Mouse (Mus musculus) embryo, embryonic 11.5 days (tissue): ENCODE results near the gene Smoc2.

ENCODE experiments used
- DNase-seq: peaks from one replicate; pipeline ENCODE4 v3.0.0-alpha.2; 2012; ENCODE audit warnings: low read depth, low spot score

The Smoc2 gene

DNA sequence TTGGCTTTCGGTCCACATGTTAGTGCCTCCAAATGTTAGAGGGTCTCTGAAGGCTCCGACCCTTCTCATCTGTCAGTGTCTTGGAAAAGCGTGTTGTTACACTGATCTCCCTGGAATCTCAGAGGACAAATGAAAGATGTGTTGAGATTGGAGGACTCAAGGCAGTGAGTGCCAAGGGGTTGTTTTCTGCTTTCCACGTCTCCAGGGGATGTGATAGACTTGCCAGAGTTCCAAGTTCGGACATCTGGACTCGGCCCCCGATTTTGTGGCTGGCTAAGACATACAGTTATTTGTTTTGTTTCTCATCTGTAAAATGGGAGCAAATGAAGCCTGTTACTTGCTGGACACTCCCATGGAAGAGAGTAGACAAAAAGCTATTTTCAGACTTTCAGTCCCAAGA lies 2.0 kb upstream of the Smoc2 start:
- DNase-seq = no peak

DNA sequence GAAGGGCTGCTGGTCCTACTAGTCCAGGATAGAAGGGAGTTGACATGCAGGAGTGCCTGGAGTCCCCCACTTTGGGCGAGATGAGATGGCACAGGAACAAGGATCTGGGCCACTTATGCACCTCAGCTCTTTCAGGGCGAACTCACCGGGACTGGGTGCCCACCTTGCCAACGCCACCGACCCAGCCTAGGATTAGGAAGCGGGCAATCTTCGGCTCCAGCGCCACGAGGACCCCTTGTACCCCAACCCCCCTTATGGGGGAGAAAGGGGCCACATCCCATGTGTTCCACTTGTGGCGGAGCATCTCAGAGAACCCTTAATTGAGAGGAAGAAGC lies 627 bp downstream of the Smoc2 start:
- no peak for DNase-seq

DNA sequence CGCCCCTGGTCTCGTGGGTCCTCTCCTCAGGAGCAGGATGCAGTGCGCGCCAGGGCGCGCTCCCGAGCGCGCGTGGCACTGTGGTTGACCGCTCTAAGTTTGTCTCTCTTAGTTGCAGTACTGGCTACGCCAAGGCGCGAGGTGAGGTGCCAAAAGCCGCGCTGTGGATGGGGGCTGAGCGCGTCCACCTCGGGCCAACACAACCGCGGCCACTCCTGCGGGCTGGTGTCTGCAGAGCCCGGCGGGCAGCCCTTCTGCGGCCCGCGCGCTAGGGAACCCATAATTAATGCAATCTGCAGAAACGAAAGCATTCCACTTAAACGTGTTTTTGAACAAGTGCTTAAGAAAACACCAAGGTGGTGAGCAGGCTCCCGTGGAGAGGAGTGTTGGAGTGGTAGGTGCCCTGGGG lies 1.1 kb downstream of the Smoc2 start:
- DNase-seq = no peak

DNA sequence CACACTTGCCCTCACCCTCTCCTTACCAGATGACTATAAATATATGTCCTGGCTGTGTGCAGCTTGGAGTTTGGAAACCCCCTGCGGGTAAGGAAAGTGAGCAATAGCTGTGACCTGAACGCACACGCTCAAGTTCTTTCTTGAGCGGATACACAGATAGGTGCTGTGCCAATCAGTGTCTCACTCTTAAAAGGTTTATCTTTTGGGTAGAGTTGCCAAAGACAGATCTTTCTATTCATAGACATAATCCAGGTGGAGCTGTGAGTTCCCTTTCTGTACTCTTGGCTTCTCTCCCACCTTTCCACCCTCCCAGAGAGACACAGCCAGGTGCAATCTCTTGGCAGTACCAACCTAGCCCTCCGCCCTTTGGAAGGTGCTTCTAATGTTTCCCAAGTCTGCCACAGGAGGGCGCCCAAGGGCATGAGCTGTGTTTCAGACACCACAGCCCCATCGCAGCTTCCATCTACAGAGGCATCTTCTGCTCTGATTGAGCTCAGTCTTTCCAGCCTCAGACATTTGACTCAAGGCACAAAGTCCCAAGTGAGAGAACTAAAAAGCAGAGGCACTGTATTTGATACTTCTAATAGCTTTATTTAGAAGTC lies 8.8 kb downstream of the Smoc2 start:
- peak; percentile 62 for DNase-seq

DNA sequence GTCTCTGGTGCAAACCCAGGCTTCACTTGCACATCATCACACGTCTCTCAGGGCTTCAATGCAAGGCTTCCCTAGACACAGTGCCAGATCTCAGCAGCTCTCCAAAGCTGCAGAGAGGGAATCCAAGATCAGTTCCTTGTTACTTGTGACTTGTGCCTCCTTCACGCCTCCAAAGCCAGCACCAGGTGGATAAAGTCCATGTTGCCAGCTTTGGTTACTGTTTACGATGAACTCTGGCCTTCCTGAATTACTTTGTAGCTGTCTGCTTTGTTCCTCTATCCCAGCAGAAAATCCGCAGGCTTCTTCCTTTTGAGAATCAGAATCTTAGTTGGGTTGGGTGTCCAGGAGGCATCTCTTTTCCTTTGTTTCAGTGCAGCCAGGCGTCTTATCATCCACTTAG lies 14.3 kb downstream of the Smoc2 start:
- no peak for DNase-seq

DNA sequence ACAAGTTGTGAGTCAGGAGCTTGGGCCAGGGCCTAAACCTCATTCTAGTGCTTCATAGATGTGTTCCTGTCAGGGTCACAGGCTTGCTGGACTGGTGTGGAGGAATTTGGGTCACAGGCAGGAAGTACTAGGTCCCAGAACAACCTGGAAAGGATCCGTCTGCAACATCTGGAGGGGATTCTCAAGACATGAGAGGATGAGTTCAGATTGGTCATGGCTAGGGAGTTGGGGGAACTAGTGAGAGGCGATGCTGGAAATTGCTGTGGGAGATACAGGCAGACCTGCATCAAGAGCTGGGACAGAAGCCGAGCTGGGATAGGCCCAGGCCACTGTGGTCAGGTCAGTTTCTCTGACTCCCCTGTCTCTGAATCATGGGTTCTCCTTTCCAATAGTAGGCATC lies 15.8 kb downstream of the Smoc2 start:
- DNase-seq = no peak

DNA sequence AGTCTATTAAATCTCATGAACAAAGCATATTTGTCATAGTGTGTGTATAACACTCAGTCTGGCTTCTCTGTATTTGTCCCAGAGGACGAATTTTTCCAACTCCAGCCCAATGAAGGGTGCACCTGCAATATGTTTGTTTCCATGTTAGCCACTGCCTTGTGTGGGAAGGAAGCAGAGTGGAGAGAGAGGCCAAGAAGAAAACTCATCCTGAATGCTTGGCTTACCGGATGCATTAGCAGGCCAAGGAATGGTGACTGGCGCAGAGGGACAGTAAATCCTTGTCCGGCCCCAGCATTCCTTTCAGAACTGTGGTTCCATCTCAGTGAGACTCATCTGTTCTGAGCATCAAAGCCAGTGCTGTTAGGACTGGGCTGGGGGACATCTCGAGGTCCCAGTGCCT lies 21.1 kb downstream of the Smoc2 start:
- DNase-seq = no peak

DNA sequence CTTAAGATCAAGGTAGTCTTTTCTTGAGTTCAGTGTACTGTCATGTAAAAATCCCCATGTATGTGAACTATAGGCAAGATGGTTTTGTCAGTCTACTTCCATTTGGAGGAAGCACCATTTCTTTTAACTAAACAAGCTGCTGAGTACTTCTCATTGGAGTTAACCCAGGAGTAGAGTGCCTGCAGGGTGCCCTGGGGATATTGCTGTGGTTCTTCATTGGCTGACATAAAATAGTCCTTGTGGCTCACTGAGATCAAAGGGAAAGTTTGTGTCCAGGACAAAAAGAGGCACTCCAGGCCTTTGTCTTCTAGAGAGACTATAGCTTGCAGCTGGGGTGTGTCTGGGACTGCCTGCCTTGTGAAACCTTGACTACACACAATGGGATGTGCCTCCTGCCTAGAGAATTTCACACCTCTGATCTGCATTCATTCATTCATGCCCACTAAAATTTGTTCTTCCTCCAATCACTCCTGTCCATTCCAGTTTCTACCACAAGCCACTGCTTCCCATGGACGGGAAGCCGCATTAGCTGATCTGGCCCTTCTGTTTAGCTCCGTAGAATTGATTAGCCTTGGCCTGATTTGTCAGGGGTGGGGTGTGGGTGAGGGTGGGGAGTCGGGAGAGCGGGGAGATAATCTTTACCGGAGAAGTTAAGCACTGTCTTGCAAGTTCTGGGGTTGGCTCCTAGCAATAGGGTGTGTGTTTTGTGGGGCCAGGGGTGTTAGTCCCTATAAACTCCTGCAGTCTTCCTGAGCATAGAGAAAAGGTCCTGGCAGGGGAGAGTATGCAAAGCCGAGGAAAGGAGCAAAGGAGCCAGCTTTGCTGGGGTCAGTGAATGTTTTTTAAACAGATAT lies 22.4 kb downstream of the Smoc2 start:
- DNase-seq = no peak

DNA sequence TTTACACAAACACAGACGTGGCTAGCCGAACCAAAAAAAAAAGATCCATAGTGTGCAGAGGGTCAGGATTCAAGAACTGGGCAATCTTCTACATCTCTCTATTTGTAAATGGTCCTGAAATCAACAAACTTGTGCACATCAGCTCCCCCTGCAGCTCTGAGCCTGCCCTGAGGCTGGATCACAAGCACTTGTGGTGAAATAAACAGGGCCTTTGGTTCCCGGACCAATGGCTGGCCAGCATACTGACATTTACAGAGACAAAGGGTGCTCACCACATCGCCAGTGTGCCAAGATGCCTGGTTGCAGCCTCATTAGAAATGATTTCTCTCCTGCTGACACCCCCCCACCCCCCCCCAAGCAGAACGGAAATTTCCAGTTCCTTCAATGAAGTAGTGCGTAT lies 23.1 kb downstream of the Smoc2 start:
- DNase-seq = no peak

DNA sequence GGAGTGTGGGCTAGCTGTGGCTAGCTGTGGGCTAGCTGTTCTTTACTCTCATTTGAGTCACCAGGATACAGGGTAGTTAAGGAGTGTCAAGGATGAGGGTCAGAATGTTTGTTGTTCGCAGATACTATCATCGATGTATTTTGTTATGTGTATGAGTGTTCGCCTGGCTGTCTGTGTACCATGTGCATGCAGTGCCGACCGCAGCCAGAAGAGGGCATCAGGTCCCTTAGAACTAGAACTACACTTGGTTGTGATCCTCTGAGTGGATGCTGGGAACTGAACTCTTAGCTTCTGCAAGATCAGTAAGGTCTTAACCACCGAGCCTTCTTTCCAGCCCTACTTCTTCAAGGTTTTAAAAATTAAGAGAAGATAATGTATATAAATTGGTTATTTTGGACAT lies 24.4 kb downstream of the Smoc2 start:
- no peak for DNase-seq

DNA sequence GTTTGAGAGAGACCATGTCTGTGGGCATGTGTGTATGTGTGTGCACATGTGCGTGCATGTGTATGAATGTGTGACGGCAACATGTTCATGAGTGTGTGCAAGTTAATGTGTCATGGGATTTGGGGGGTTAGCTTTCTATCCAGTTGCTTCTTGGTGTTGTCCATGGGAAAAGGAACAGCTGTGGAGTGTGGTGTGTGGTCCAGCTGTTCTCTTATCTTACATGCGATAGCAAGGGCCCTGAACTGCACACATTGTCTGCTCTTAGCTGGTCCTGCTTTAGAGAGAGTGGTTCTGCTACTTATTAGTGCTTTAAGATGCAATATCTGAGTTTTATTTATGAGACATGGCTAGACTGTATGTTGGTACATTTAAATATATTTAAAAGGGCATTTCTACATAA lies 30.6 kb downstream of the Smoc2 start:
- no peak for DNase-seq

DNA sequence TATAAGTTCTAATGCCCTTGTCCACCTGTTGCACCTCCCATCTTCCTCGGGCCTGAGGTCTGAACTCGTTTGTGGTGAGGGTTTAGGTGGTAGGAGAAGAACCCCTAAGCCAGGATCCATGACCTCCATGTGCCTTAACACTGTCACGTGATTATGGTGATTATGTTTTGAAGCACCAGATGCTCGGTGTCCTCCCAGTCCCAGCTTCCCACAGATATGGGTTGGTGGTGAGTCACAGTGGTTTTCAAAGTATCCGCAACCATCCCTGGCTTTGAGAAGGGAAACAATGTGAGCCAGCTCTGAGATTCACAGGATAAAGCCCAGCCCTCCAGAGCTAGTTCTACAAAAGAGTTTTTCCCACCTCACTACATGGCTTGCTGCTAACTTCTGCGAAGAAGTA lies 33.1 kb downstream of the Smoc2 start:
- no peak for DNase-seq

DNA sequence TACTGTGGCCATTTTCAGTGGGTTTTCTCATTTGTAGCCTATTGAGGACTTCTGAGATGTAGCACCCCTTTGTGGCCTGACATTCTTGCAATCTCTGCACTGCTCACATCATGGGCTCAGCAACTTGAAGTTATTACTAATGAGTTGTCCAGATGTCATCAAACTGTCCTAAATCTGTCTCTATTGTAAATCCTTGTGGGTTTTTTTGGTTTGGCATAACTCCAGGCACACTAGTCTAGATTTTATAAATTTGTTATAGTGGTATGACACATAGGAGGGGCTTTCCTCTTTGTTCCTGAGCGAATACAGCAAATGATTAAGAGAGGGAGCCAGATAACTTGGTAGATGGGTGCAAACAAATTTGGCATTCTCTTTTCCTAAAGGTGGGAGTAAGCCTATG lies 35.0 kb downstream of the Smoc2 start:
- no peak for DNase-seq

DNA sequence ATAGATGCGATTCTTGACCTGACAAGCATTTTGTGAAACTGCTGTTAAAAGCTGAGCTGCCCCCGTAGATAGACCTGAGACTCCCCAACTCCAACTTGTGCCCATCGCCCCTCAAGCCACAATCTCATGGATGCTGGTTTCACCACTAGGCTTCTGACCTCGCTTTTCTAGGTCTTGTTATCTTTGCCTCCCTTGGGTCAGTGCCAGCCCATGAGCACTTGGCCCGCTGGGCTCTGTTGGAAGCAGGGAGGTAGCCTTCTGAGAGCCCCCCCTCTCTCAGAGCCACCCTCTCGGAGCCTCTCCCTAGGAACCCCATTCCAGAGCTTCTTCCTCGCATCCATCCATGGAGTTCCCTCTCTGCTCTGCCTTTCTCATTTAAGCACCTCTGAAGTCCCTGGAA lies 37.2 kb downstream of the Smoc2 start:
- DNase-seq = no peak

DNA sequence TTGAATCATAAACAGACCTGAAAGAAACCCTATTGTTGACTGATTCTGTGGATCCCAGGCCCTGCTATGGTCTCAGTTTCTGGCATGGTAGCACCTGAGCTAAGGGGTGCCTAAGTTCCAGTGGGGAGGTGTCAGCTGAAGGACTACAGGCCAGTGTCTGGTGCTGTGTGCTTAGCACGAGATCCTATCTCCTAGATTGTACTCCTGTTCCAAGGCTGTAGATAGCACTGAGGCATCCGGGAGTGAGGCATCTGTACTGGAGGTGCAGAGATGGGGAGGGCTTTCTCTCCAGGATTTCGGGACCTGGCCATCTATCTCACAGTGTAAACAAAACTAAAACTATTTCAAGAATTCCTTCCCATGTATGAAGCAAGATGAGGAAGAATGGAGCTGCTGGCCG lies 38.1 kb downstream of the Smoc2 start:
- no peak for DNase-seq

DNA sequence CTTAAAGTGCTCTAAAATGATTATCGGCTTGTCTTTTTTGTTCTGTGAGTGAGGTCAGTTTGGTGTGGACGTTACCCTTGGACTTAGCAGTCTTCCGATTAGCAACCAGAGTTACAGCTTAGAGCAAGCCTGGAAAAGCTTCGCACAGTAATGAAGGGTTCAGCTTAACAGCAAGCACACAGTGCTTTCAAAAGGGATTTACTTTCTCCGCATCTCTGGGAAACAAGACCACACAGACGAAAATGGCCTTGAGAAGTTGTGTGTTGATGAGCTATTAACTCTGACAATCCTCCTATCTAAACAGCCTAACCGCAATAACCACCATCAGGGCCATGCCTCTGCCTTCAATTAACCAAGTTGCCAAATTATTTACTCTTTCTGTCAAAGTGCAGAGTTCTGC lies 46.9 kb downstream of the Smoc2 start:
- DNase-seq = no peak

DNA sequence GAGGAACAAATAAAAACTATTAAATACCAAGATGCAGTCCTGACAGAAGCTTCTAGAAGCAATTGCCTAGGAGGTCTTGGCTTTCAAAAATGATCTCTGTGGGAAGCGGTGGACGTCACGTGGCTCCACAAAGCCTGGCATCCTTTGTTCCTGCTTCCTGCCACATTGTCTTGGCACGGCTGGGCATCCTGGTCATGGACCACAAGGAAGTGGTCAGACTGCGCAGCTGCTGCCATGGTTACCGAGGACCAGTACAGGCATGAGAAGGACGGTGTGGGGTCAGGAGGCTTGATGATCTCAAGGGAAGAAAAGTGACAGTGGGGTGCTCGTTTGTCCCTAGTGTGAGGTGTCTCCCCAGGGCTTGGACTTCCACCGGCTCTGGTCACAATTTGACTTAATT lies 48.7 kb downstream of the Smoc2 start:
- DNase-seq = no peak

DNA sequence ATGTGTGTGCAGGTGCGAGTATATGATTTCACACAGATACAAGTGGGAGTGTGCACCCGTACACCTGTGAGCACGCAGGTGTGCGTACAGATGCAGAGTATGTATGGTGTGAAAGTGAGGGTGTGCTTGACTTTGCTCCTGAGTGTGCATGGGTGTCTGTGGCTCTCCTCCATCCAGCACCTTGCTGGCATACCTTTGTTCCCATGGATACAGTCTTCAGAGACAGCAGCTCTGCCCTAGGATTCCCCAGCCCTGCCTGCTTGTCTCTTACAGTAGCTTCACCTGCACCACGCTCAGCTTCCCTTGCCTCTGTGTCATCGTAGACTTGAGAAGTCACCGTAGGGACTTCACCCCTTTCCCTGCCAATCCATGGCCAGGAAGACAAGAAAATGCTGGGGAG lies 51.2 kb downstream of the Smoc2 start:
- DNase-seq = no peak

DNA sequence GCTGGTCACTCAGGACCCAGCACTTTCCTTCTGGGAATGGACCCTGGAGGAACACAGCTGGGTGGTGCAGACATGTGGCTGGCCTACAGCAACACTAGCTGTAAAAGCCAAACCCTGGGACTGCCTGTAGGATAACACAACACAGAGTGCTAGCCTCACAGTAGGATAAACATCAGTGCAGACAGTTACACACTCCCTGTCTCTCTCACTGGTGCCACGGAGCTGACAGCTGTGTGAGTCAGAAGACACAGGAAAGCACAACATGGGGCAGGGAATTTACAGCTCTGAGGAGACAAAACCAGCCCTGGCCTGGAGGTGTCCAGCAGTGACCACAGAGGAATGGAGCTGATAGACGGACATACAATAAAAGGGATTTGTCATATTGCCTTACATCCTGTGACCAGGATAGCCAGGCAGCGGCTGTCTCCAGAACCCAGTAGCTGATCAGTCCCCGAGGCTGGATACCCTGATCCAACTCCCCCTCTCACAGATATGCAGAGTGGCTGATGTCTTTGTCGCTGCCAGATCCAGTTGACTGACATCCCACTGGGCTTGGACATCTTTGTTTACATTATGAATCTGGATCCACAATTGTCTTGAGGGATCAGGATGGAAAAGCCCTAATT lies 60.7 kb downstream of the Smoc2 start:
- DNase-seq = no peak

DNA sequence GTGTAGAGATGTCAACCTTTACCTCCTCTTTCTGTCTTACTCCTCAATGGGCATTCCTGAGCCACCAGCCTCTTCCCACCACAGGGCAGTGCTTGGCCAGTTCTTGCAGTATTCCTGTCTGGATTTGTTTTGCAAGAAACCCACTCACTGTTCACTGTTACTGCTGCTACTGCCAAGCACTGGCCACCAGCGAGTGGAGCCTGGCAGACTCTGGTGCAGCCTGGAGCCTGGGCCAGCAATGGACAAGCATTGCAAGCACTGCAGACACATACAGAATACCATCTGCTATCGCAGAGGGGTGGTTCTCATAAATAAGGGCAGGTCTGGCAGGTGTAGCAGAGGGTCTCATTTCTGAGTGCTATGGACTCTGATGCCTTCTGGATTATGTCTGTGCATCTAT lies 61.4 kb downstream of the Smoc2 start:
- no peak for DNase-seq

DNA sequence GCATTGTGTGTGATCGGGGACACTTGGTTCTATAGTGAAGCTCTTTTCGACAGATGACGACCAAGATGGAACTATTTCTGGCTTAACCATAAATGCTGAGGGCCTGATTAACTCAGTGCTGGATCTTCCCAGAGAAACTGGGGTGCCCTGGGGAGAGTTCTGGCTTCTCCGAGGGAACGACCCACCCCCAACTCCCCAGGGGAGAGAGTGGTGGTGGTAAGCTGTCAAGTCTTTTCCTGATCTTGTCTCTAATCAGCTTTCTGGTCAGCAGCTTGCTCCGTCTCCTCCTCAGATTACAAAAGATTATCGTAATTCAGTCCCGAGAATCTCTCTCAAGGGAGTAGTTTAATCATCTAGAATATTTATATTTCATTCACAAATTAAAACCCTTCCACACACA lies 63.2 kb downstream of the Smoc2 start:
- DNase-seq = no peak

DNA sequence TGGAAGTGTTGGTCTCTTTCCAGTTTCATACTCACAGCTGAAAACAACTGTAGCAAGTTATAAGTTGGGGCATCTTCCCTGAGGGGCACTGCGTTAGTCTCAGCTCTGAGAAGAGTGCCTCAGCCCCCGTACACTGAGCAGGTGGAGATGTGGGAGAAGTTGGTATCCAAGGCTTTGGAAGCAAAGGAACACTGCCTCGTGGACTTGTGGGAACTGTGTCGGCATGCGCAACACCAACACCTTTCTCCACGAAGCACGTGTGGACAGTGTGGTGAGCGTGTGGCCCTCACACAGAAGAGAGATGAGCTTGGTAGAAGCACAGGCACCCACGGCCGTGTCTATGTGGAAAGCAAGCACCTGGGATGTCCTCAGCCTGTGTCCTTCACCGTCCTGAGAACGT lies 64.1 kb downstream of the Smoc2 start:
- no peak for DNase-seq

DNA sequence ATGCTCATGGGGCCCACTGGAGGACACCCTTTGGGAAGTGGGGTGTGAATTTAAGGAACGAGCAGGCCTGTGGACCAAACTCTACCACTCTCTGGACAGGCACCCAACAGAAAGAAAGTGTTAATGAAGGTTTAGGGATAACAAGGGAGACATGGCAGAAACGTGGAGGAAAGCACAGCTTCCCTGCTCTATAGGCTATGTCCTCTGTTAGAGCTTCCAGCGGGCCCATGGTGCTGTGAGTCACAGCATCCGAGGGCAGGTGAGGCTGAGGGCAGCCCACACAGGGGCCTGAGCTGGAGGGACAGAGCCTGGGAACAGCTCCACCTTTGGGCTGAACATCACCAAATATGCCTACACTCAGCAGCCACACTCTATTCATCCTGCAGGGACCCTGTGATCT lies 66.2 kb downstream of the Smoc2 start:
- no peak for DNase-seq
